Mouse (Mus musculus): ENCODE measurements at regions not wholly inside any gene's neighbourhood (a gene's known extent, or its start where the extent isn't known, plus 50 kb on each side); places are given as distances from the start of the nearest gene placed in this dataset.

DNA sequence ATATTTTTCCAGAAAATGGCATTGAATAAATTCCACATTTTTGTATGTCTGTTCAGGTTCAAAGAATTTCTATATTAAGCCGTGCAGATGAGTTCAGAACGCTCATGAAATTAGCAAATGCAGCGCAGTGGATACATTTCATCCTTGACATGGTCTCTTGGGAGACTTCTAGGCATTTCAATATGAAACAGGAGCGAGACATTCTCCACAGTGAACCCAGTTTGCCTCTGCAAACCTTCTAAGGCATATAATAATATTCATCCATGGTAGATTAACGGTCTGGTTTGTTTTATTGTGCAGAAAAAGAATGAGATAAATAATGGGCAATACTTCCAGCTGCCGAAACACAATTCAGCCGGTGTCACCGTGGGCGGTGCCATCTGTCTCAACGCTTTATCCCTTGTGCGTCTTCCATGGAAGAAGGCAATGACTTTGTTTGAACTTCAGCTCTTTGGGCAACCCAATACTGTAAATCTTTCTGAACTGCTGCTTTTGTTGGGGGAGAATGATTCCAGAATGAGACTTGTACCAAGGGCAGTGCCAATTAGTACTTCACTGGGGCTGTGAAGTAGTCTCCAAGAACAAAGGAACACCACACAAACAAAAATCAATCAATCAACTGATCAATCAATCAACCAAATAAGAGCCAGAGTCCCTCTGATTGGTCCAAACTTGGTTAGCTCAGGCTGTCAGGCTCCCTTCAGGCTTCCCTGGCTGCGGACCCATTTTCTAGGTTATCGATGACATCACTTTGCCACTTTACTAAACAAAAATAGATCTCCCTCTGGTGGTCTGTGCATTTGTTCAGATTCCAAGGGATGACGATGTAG lies 326.0 kb downstream of the Ice1 start:
- DNase-seq = peak in 1 of 2 experiments; percentile 17

DNA sequence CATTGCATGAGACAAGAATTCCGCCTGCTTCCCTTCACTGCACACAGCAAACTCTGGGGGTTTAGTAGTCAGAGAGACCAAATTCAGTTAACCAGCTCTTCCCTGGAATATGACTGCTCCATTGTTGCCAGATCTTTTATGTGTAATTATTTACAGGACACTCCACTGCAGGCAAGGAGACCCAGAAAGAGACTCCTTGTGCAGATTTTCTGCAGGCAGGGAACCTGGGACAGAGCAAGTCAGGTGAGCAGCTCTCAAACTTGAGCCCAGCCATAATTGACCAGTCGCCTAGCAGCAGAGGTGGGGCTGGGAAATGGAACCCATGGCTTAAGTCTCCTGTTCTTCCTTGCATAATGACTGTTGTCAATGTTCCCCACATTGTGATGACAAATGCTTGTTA lies 324.2 kb downstream of the Ice1 start:
- DNase-seq = no peak

DNA sequence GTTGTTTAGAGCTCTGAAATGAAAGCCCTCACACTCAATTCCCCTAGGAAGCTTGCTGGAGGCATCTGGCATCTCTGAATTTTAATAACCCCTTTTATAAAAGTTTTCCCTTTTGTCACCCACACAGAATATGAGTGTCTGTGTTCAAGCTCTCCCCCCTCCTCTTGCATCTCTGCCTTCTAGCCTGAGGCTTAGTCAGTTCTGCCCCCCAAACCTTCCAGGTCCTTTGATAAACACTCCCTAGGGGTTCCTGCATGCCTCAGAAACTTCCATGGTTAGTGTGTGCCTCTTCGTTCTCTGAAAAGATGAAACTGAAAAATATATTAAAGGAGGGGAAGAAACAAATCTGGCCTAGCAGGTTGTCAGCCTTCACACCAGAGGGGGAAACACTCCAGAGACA lies 313.9 kb downstream of the Ice1 start:
- peak in 1 of 2 experiments; percentile 4 for DNase-seq

DNA sequence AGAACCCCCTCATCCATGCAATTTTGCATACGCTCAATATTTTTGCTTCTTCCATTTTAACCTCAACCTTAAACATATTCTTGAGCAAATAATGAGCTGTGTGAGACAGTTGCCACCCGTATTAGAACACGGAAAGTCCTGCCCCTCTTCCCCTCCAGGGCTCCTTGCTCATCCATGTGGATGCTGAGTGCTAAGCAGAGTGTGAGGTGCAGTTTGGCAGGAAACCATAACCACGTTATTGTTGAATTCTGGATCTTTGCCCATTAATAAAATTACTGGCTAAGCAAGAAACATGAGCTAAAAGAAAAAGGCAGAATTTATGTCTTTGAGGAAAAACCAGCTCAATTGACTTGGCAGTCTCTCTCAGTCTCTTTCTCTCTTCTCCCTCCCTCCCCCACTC lies 301.4 kb downstream of the Ice1 start:
- no peak for DNase-seq

- DNase-seq = no peak
Observed at GRCm38 (mm10) chr13:70340437-70340836, 297.0 kb downstream of the Ice1 start.

- DNase-seq = no peak
Observed at GRCm38 (mm10) chr13:70343191-70343734, 294.2 kb downstream of the Ice1 start.

GRCm38 (mm10) chr13:70343911-70344310 lies 293.5 kb downstream of the Ice1 start:
- no peak for DNase-seq

DNA sequence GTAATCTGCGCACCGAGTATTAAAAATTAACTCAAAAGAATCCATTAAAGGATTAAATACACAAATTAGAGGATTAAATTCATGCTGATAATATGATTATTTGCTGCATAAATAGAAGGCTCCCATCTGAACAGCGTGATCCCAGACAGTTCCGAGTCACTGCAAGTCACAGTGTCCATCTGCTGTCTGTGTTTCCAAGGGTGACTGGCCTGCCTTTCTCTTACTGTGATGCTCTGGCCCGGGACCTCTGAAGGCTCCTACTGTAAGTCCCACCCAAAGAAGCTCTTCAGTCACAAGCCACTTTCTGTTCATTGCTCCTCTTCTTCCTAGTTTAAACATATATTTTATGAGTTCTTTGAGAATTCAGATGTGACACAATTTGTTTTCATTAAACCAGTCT lies 293.1 kb downstream of the Ice1 start:
- no peak for DNase-seq

- no peak for DNase-seq
Observed at GRCm38 (mm10) chr13:70348456-70348855, 289.0 kb downstream of the Ice1 start.

DNA sequence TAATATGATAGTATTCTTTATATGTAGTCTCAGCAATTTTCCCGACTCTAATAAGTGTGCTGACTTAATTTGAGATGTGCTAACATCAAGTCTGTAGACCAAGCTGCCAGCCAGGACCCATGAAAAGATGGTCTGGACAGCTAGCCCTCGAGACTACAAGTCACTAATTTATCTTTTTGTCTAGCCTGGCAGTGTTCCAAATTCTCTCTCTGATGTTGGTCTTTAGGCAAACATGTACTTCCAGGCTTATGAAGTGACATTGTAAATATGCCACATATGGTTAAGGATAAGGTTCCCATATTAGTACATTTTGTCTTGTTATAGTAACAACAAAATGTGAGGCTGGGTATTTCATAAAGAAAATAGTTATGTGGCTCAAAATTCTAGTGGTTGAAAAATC lies 288.5 kb downstream of the Ice1 start:
- no peak for DNase-seq

GRCm38 (mm10) chr13:70369647-70370046 lies 267.8 kb downstream of the Ice1 start:
- no peak for DNase-seq

GRCm38 (mm10) chr13:70380772-70381171 lies 256.7 kb downstream of the Ice1 start:
- peak; percentile 16 to 18 for DNase-seq

DNA sequence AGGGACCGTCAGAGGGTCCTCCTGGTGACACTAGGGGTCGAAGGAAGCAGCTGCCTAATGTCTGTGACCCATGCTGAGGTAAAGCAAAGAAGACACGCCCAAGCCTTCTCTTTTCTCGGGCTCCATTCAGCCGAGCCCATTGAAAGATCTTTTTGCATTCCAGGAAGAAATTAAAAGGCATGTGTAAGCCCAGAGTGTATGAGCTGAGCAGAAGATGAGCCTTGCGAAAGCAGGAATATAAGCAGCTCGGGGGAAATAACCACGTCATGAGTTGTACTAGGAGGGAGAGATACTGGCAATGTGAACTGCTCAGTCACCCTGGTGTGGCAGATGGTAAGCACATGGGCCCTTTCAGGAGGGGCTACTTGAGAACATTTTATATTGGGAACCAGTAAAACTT lies 252.1 kb downstream of the Ice1 start:
- DNase-seq = no peak

- DNase-seq = no peak
Observed at GRCm38 (mm10) chr13:70412788-70413187, 224.6 kb downstream of the Ice1 start.

- DNase-seq = peak; percentile 14 to 18
Observed at GRCm38 (mm10) chr13:70418156-70418555, 219.3 kb downstream of the Ice1 start.

GRCm38 (mm10) chr13:70439419-70439818 lies 198.0 kb downstream of the Ice1 start:
- DNase-seq = no peak

- no peak for DNase-seq
Observed at GRCm38 (mm10) chr13:70446940-70447339, 190.5 kb downstream of the Ice1 start.

- DNase-seq = no peak
Observed at GRCm38 (mm10) chr13:70454592-70455390, 182.6 kb downstream of the Ice1 start.

DNA sequence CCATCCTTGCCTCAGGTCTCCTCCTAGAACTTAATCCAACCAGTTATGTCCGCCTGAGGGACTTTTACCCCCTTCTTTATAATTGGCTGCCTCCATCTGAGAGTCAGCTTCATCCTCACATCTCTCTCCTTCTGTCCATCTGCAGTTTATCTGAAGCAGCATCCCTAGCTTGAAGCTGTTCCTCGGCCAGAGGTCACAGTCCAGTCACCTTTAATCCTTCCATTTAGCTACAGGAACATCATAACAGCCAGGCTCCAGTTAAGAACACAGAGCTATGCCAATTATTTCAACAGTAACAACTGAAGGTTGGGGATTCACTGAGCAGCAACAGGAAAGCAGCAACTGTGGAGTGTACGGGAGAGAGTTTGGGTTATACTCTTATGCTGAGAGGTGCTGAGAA lies 179.0 kb downstream of the Ice1 start:
- no peak for DNase-seq

GRCm38 (mm10) chr13:70464996-70465395 lies 172.4 kb downstream of the Ice1 start:
- no peak for DNase-seq

- DNase-seq = no peak
Observed at GRCm38 (mm10) chr13:70474746-70475145, 162.7 kb downstream of the Ice1 start.

DNA sequence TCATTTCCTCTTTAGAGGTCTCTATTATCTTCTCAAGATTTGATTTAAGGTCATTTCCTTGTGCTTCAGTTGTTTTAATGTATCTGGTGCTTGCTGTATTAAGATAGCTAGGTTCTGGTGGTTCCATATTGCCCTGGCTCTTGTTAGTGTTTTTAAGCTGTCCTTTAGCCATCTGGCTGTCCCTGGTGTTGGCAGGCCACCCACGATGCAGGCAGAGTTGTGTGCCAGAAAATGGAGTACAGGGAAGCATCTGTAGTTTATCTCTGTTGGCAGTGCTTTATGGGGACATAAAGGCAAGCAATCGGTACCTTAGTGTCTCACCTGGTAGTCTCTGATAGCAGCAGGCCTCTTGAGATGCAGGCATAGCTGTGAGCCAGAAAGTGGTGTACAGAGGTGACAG lies 162.1 kb downstream of the Ice1 start:
- peak; percentile 36 to 52 for DNase-seq

GRCm38 (mm10) chr13:70499302-70499701 lies 138.1 kb downstream of the Ice1 start:
- DNase-seq = no peak
